Mouse (Mus musculus): ENCODE results near the gene Man2a2.

GRCm38 (mm10) chr7:80392119-80392518 lies 20.9 kb upstream of the Man2a2 start:
- TF ChIP-seq CTCF (IDR thresholded peaks at IDR 0.05): no peak
- no peak for TF ChIP-seq EP300 (IDR thresholded peaks at IDR 0.05)

All from lung, postnatal 0 days (tissue).